Mouse (Mus musculus): ENCODE data around the gene Gja10. TPM values are rescaled to one million over a fixed set of nuclear protein-coding genes. Genes with fewer than 3 reads are reported as not detected.
A peak's percentile ranks its signal among the peaks of the same experiment; 100 is the strongest.

Gja10 gene
- polyA plus RNA-seq, 1 experiment = not detected

DNA sequence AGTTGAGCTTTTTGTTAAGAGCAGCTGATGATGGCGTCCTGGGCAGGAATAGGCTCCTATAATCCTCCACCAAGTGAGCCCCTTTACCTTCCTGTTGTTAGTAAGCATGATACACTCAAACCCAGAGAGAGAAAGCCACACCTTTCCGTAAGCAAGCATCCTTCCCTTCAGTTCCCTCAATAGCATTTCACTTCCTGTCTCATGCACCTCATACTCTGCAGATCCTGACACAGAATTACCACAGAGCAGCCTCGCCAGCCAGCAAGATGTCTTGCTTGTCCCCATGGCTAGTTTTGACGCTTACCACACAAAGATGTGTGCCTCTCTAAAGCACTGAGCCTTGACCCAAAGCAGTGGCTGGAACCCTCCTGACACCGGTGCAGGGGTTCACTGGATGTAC lies 15.0 kb downstream of the Gja10 start:
- H3K27me3 ChIP-seq (ENCODE audit: control insufficient read depth, insufficient read depth, insufficient read length) = no peaks in the 10 kb centered on the region
- TF ChIP-seq MAX (IDR thresholded peaks at IDR 0.05) (no peak), USF1 (IDR thresholded peaks at IDR 0.05; ENCODE audit: low read depth) (no peak), CTCF (IDR thresholded peaks at IDR 0.05; ENCODE audit: control insufficient read depth, insufficient read depth, insufficient read length) (no peak), FOSL1 (IDR thresholded peaks at IDR 0.05; ENCODE audit: insufficient read depth, low read length, poor library complexity, severe bottlenecking) (no peak), CEBPB (IDR thresholded peaks at IDR 0.05; ENCODE audit: low read depth) (no peak), MYOD1 (IDR thresholded peaks at IDR 0.05; ENCODE audit: control insufficient read depth, insufficient read length, low read depth) (no peak), MYOG (IDR thresholded peaks at IDR 0.05; ENCODE audit: control insufficient read depth, extremely low read depth, insufficient read length) (no peak)
- H3K36me3 ChIP-seq (ENCODE audit: control insufficient read depth, insufficient read depth) = no peaks in the 10 kb centered on the region
- no peaks in the 10 kb centered on the region for H3K79me2 ChIP-seq (ENCODE audit: control insufficient read depth, insufficient read depth)
- H3ac ChIP-seq (ENCODE audit: control insufficient read depth, insufficient read length, low read depth) = no peak overlapping the region
- no peaks in the 10 kb centered on the region for H3K79me3 ChIP-seq (ENCODE audit: low read depth)
- H3K4me3 ChIP-seq (ENCODE audit: insufficient read depth, poor library complexity, severe bottlenecking) = no peak overlapping the region

DNA sequence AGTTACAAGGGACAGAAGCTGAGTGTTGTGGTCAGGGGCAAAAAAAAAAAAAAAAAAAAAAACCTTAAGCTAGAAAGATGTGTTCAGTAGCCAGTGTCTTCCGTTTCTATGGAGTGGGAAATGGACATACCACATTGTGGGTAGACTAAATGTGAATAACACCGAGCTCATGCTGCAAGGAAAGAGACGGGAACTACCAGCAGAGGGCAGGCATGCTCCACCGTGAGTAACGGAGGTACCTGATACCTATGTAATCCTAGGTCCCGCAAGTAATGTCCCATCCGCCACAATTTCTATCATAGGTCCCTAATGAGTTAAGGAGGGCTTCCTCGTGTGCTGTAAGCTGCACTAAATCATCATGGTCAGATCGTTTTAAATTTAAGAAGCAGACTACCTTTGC lies 16.0 kb downstream of the Gja10 start:
- Histone ChIP-seq H3ac (ENCODE audit: control insufficient read depth, insufficient read length, low read depth) (no peak overlapping the region), H3K79me3 (ENCODE audit: low read depth) (no peaks in the 10 kb centered on the region), H3K27me3 (ENCODE audit: control insufficient read depth, insufficient read depth, insufficient read length) (no peaks in the 10 kb centered on the region), H3K79me2 (ENCODE audit: control insufficient read depth, insufficient read depth) (no peaks in the 10 kb centered on the region), H3K36me3 (ENCODE audit: control insufficient read depth, insufficient read depth) (no peaks in the 10 kb centered on the region), H3K4me3 (ENCODE audit: insufficient read depth, poor library complexity, severe bottlenecking) (no peak overlapping the region)
- TF ChIP-seq USF1 (IDR thresholded peaks at IDR 0.05; ENCODE audit: low read depth) (no peak), CEBPB (IDR thresholded peaks at IDR 0.05; ENCODE audit: low read depth) (no peak), CTCF (IDR thresholded peaks at IDR 0.05; ENCODE audit: control insufficient read depth, insufficient read depth, insufficient read length) (peak; percentile 80)

GRCm38 (mm10) chr4:32584181-32584580 lies 18.4 kb downstream of the Gja10 start:
- no peaks in the 10 kb centered on the region for H3K36me3 ChIP-seq (ENCODE audit: control insufficient read depth, insufficient read depth)
- H3ac ChIP-seq (ENCODE audit: control insufficient read depth, insufficient read length, low read depth) = no peak overlapping the region
- no peaks in the 10 kb centered on the region for H3K27me3 ChIP-seq (ENCODE audit: control insufficient read depth, insufficient read depth, insufficient read length)
- H3K79me3 ChIP-seq (ENCODE audit: low read depth) = no peaks in the 10 kb centered on the region
- TF ChIP-seq CTCF (IDR thresholded peaks at IDR 0.05; ENCODE audit: control insufficient read depth, insufficient read depth, insufficient read length) (no peak), MYOG (IDR thresholded peaks at IDR 0.05; ENCODE audit: control insufficient read depth, extremely low read depth, insufficient read length) (no peak), USF1 (IDR thresholded peaks at IDR 0.05; ENCODE audit: low read depth) (no peak), FOSL1 (IDR thresholded peaks at IDR 0.05; ENCODE audit: insufficient read depth, low read length, poor library complexity, severe bottlenecking) (no peak), CEBPB (IDR thresholded peaks at IDR 0.05; ENCODE audit: low read depth) (no peak), MYOD1 (IDR thresholded peaks at IDR 0.05; ENCODE audit: control insufficient read depth, insufficient read length, low read depth) (no peak), MAX (IDR thresholded peaks at IDR 0.05) (no peak)
- H3K4me3 ChIP-seq (ENCODE audit: insufficient read depth, poor library complexity, severe bottlenecking) = no peak overlapping the region
- H3K79me2 ChIP-seq (ENCODE audit: control insufficient read depth, insufficient read depth) = no peaks in the 10 kb centered on the region

DNA sequence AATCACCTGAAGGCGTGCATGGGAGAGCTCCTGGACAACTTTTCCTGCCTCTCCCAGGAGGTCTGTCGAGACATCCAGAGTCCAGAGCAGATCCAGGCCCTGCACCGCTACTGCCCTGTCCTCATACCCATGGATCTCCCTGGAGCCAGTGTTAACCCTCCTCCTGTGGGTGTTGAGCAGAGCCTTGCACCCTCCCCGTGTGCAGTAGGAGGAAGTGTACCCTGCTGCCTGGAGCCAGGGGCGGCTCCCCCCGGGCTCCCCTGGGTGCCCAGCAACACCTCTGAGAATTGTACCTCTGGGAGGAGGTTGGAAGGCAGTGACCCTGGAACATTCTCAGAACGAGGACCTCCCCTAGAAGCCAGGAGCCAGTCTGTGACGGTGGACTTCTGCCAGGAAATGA lies 22.7 kb downstream of the Gja10 start:
- Histone ChIP-seq H3K4me3 (ENCODE audit: insufficient read depth, poor library complexity, severe bottlenecking) (no peak overlapping the region), H3K79me2 (ENCODE audit: control insufficient read depth, insufficient read depth) (no peaks in the 10 kb centered on the region), H3K79me3 (ENCODE audit: low read depth) (no peaks in the 10 kb centered on the region), H3ac (ENCODE audit: control insufficient read depth, insufficient read length, low read depth) (no peak overlapping the region), H3K27me3 (ENCODE audit: control insufficient read depth, insufficient read depth, insufficient read length) (no peaks in the 10 kb centered on the region), H3K36me3 (ENCODE audit: control insufficient read depth, insufficient read depth) (no peaks in the 10 kb centered on the region)
- TF ChIP-seq CEBPB (IDR thresholded peaks at IDR 0.05; ENCODE audit: low read depth) = no peak
- no peak for TF ChIP-seq FOSL1 (IDR thresholded peaks at IDR 0.05; ENCODE audit: insufficient read depth, low read length, poor library complexity, severe bottlenecking)
- TF ChIP-seq CTCF (IDR thresholded peaks at IDR 0.05; ENCODE audit: control insufficient read depth, insufficient read depth, insufficient read length) = no peak
- no peak for TF ChIP-seq MAX (IDR thresholded peaks at IDR 0.05)
- TF ChIP-seq MYOG (IDR thresholded peaks at IDR 0.05; ENCODE audit: control insufficient read depth, extremely low read depth, insufficient read length) = no peak
- TF ChIP-seq MYOD1 (IDR thresholded peaks at IDR 0.05; ENCODE audit: control insufficient read depth, insufficient read length, low read depth) = no peak
- no peak for TF ChIP-seq USF1 (IDR thresholded peaks at IDR 0.05; ENCODE audit: low read depth)

DNA sequence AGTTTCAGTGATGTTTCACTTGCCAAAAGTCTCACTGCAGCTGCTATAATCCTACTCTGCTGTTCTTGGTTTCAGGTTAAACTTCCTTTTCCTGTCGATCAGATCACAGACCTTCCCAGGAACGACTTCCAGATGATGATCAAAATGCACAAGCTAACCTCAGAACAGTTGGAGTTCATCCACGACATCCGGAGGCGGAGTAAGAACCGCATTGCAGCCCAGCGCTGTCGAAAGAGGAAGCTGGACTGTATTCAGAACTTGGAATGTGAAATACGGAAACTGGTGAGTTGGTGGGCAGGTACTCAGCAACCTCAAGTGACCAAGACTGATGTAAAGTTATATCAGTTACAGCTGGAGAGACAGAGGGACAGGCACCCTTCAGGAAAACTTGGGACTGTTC lies 27.4 kb downstream of the Gja10 start:
- Histone ChIP-seq H3K36me3 (ENCODE audit: control insufficient read depth, insufficient read depth) (no peaks in the 10 kb centered on the region), H3K4me3 (ENCODE audit: insufficient read depth, poor library complexity, severe bottlenecking) (no peak overlapping the region), H3ac (ENCODE audit: control insufficient read depth, insufficient read length, low read depth) (no peak overlapping the region), H3K79me3 (ENCODE audit: low read depth) (no peaks in the 10 kb centered on the region), H3K79me2 (ENCODE audit: control insufficient read depth, insufficient read depth) (no peaks in the 10 kb centered on the region), H3K27me3 (ENCODE audit: control insufficient read depth, insufficient read depth, insufficient read length) (no peaks in the 10 kb centered on the region)
- no peak for TF ChIP-seq MYOD1 (IDR thresholded peaks at IDR 0.05; ENCODE audit: control insufficient read depth, insufficient read length, low read depth)
- no peak for TF ChIP-seq CTCF (IDR thresholded peaks at IDR 0.05; ENCODE audit: control insufficient read depth, insufficient read depth, insufficient read length)
- no peak for TF ChIP-seq USF1 (IDR thresholded peaks at IDR 0.05; ENCODE audit: low read depth)
- no peak for TF ChIP-seq CEBPB (IDR thresholded peaks at IDR 0.05; ENCODE audit: low read depth)
- TF ChIP-seq MYOG (IDR thresholded peaks at IDR 0.05; ENCODE audit: control insufficient read depth, extremely low read depth, insufficient read length) = no peak
- TF ChIP-seq FOSL1 (IDR thresholded peaks at IDR 0.05; ENCODE audit: insufficient read depth, low read length, poor library complexity, severe bottlenecking) = no peak
- no peak for TF ChIP-seq MAX (IDR thresholded peaks at IDR 0.05)

DNA sequence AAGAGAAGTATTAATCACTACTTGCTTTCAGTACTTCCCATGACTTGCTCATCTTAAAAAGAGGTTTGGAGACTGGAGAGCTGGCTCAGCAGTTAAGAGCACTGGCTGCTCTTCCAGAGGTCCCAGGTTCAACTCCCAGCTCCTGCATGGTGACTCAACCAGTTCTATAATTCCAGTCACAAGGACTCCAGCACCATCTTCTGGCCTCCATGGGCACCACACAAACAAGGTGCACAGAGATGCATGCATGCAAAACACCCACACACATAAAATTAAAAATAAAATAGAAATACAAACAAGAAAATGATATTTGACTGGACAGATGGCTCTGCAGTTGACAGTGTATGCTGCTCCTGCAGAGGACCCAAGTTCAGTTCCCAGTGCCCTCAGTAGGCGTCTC lies 28.0 kb downstream of the Gja10 start:
- TF ChIP-seq FOSL1 (IDR thresholded peaks at IDR 0.05; ENCODE audit: insufficient read depth, low read length, poor library complexity, severe bottlenecking) (no peak), CEBPB (IDR thresholded peaks at IDR 0.05; ENCODE audit: low read depth) (no peak), CTCF (IDR thresholded peaks at IDR 0.05; ENCODE audit: control insufficient read depth, insufficient read depth, insufficient read length) (no peak), MAX (IDR thresholded peaks at IDR 0.05) (no peak), USF1 (IDR thresholded peaks at IDR 0.05; ENCODE audit: low read depth) (no peak), MYOD1 (IDR thresholded peaks at IDR 0.05; ENCODE audit: control insufficient read depth, insufficient read length, low read depth) (no peak), MYOG (IDR thresholded peaks at IDR 0.05; ENCODE audit: control insufficient read depth, extremely low read depth, insufficient read length) (no peak)
- no peaks in the 10 kb centered on the region for H3K79me2 ChIP-seq (ENCODE audit: control insufficient read depth, insufficient read depth)
- H3K27me3 ChIP-seq (ENCODE audit: control insufficient read depth, insufficient read depth, insufficient read length) = no peaks in the 10 kb centered on the region
- H3K36me3 ChIP-seq (ENCODE audit: control insufficient read depth, insufficient read depth) = no peaks in the 10 kb centered on the region
- no peak overlapping the region for H3K4me3 ChIP-seq (ENCODE audit: insufficient read depth, poor library complexity, severe bottlenecking)
- H3ac ChIP-seq (ENCODE audit: control insufficient read depth, insufficient read length, low read depth) = no peak overlapping the region
- H3K79me3 ChIP-seq (ENCODE audit: low read depth) = no peaks in the 10 kb centered on the region

All from C2C12 (cell line).